Mouse (Mus musculus): ENCODE measurements at regions not wholly inside any gene's neighbourhood (a gene's known extent, or its start where the extent isn't known, plus 50 kb on each side); places are given as distances from the start of the nearest gene placed in this dataset.

DNA sequence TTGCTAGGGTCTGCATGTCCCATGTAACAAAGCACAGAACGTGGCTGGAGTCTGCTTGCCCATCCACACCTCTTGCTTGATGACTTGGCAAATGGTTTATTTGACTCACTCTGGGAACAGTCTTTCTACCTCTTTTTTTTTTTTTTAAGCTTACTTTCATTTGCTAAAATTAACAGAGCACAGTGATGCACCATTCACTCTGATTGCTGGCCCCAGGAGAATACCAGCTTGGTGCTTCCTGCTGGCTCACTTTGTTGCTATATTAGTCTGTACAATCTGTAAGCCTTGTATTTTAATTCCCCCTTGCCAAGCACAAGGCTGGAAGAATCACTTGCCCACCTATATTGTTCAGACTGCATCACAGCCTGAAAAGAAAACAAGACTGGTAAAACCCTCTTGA is 521.4 kb upstream of the Atp11b start:
- in situ Hi-C loops (cut with MboI, MseI), result no loop called here

DNA sequence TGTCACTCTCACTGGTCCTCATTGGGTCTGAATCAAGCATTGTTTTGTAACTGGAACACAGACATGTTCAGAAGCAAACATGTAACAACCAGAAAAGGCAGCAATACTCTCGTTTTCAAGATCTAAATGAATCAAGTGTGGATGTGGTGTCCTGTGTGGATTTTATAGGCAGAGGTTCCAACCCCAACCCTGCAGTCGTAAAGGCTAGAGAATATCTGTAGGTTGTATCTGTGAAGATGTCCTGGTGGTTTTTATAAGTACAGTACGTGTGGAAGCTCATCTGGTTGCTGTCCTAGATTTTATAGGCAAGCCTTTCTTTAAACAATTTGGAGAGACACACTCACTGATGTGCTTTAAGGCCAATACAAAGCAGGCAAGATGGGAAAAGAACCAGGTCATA is 518.8 kb upstream of the Atp11b start:
- in situ Hi-C loops (cut with MboI, MseI), result no loop called here

DNA sequence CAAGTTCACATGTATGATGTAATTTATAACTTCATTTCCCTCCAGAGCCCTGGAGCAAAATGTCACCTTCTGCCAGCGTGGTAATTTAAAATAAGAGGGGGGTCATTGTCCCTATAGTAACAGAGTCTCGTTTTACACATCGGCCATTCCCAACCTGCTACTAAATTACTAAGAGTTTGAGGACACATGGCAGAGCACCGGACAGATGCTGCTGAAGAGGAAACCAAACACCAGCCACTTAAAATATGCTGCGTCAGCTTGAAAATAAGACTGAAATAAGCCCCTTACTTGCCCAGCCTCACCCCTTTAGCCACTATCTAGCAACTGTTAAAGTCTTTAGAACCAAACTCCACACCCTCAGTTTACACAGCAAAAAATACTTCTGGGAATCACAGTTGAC is 518.1 kb upstream of the Atp11b start:
- in situ Hi-C loops (cut with MboI, MseI), result no loop called here

DNA sequence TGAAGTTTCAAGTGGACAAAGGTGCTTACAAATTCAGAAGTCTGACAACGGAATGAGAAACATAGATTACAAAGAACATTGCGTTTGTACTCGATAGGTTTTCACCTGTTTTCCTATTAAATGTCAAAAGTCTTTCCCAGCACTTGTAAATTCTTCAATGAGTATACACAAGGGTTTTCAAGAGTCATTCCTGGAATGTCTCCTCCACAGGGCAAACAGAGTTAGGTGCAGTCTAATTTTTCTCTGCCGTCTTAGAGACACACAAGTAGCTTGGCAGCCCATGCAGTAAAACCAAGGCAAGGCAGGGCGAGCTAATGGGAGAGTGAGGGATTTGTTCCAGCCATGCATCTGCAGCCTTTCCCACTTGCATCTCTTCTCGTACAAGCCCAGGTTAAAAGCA is 516.6 kb upstream of the Atp11b start:
- in situ Hi-C loops (cut with MboI, MseI), result no loop called here

DNA sequence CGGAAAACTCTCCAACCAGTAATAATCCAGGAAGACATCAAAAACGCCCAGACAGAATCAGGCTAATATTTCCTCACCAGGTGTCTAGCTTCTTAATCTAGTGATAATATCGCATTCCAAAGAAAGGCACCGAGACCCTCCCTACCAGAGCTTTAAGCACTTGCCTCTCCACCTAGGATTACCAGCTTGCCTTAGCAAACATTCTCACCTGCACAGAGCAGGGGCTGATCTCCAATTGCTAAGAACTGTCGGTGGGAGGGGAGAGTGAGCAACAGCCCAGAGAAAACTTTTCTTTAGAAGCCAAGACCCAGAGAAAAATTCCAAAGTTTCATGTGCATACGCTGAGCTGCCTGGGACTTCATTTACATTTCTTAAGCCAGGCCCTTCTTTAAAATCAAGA is 511.6 kb upstream of the Atp11b start:
- in situ Hi-C loops (cut with MboI, MseI), result no loop called here

DNA sequence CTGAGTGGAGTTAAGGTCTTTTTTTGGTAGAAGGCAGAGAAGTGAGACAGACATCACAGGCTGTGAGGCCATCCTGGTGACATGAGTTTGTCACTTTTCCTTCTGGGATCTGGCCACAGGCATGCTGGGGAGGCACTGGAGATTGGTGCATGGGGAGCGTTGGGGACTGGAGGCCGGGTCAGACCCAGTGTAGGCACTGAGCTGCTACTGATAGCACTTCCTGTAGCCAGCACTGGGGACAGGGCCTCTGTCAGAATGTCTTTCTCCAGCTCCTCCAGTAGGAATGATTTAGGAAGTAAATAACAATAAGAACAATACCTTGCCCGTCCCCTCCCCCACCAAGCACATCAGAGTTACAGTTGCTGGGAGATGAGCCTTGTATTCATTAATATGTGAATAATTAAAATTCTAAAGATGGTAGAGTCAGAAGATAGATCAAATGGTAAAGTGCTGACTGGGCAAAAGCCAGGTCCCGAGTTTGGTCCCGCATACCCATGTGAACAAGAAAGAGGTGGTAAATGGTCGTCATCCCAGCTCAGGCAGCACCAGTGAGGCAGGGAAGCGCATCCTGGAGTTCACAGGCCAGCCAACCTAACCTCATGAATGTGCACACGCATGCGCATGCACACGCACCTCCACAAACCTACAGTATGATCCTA is 510.9 kb upstream of the Atp11b start:
- in situ Hi-C loops (cut with MboI, MseI), result no loop called here

DNA sequence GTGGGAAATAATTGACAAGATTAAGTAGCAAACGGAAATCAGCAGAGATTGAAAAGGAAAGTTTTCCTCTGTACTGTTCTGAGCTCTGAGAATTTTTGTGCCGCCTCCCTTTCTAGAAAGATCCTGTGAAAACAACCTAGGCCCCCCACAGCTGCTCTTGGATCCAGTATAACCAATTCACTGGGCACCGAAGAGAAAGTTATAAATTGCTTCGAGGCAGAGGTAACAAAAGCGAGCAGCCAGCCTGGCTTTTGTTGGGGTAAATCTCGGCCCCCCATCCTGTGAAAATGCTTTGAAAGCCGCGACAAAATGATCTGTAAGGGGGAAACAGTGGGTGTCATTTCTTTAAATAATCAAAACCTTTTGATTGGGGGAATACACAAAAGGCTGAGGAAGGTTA is 508.9 kb upstream of the Atp11b start:
- in situ Hi-C loops (cut with MboI, MseI), result no loop called here

DNA sequence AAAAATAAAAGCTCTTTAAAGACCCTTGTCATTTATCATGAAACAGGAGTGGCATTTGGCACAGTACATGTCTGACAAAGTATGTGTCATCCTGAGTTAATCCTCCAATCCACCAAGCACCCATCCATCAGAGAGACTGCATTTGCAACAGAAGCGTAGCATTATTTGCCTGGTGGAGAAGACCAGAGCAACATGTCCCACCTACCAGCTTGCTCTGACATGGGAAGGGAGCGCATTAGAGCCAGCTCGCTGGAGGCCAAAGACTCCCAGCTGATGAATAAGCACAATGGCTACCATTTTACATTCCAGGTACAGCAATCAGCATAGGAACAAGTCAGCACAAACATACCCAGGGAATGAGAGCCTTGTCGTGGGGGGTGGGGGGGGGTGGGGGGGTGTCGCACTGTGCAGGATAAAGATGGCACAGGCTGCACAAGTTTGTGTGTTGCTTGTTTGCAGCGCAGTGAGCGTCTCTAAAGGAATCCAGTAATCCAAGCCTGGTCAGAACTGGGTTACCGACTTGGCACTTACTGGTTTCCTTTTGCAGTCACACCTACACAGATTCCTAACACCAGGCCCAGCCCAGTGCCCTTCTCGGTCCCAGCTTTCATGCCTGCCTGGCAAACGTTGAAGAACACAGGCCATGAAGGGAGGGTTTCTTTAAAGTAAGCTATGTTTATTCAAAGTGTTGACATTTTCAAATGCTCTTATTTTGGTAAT is 507.8 kb upstream of the Atp11b start:
- in situ Hi-C loops (cut with MboI, MseI), result no loop called here

DNA sequence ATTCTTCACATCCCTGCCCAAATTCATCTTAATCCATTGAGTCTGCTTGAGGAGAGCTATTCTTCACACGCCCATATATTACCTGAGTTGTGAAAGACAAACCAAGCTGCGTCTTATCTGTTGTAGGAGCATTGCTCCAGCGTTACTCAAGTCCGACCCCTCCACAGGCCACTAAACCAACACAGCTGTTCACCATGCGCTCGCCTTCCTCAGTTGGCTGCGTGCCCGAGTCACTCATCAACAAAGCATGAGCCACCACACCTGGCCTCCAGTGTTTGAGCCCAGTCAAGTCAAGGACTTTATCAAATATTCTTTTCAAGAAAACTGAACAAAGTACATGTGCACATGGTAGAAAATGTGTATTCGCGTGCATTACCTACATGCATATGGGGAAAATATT is 504.7 kb upstream of the Atp11b start:
- in situ Hi-C loops (cut with MboI, MseI), result no loop called here

DNA sequence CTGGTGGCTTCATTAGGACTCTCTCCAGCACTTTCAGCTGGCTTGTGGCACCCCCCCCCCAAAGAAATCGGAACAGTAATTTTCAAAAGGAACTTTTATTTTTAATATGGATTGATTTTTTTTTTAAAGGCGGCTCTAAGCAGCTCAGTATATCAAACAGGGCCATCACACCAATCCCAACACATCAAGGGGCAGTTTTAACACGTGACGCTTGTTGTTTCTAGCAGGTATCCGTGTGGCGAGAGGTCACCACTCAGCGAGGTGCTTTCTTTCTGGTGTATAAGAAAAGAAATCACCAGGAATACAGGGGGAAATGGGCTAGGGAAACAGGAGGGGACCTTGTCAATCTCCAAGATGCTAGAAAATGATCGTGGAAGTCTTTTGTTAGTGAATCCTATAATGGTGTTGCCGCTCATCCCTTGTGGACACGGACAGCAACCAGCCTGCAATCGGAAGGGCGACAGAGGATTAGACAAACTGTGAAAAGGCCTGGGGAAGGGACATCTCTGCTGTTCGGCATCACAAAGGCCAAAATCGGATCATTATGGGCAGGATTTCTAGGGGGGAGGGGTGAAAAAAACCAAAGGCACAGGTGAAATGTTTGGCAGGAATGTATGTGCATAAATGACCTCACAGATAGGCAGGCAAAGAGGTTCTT is 503.7 kb upstream of the Atp11b start:
- in situ Hi-C loops (cut with MboI, MseI), result no loop called here

DNA sequence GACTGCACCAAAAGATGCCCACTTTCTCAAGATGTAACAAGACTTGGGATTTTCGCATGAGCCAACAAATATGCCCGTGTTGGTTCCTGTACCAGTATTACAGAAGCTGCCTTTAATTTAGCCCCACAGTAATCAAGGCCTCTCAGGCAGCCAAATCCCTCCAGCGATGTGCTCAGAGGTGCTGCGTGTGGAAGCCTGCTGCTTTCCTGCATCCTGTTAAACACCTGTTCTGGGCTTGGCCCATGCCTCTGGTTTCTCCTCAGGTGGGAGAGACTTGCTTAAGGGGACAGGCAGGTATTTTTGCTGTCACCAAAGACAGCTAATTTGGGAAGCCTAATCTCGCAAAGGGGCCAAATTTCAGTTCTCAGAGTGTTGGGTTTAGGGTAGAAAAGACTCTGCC is 500.0 kb upstream of the Atp11b start:
- in situ Hi-C loops (cut with MboI, MseI), result no loop called here

DNA sequence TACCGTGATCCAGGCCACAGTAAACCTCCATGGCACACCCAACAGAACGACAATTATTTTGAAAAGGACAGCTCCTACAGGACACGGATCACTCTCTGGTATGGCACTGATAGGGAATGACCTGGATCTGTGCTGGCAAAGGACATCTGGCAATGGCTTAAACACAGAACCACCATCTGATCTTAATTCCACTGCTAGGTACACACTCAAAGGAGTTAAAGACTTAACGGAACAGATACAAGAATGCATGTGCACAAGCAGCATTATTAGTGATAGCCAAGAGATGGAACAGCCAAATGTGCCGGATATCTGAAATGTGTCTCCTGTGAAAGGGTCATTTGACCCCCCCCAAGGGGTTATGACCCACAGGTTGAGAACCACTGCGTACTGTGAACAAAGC is 493.0 kb upstream of the Atp11b start:
- in situ Hi-C loops (cut with MboI, MseI), result no loop called here

DNA sequence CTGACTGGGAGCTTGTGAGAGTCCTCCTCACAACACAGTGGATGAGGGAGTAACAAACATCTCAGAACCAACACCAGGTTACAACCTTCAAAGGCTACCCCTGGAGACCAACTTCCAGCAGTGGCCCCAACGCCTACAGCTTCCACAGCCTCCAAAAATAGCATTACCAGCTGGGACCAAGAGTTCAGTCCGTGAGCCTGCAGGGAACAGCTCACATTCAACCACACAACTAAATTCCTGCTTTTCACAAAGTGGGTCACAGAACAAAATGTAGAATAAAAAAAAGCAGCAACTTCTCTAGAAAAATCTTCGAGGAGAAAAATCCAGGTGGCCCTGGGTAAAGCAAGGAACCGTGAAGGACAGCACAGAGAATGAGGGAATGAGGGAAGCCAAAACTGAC is 485.0 kb upstream of the Atp11b start:
- in situ Hi-C loops (cut with MboI, MseI), result no loop called here

DNA sequence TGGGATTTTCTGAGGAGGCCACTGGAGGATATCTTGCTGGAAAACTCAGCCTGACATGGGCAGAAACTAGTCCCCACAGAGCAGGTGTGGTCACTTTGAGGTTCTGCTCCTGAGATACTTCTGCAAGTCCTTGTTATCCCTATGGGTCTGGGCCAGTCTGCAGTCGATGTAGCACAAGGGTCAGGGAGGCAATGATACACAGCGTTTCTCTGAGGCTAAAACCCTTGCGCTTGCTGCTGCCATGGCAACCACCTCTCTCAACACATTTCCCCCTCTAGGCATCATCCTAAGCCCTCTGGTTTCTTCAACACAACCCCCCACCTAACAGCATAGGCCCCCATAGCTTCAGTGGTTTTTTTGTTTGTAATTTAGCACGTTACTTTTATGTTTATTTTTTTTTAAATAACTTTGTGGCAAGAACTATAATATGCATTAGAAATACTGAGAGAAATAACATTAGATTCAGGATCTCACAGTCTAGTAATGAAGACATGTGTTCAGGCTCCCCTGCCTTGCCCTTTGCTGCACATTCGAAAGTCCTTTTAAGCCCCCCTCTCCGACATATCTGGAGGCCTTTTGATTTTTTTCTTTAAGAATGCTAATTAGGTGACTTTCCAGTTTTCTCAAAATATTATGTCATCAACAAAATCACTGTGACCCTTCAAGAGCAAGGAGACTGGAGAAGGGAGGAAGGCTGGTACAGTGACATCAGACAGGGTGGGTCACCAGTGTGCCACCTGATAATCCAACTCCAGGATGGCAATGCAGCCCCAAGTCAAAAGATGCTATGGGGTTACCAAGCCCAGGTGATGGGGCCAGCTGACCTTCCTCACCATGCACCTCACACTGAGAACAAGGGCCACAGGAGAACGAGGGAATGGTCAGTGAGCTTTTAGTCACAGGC is 483.7 kb upstream of the Atp11b start:
- in situ Hi-C loops (cut with MboI, MseI), result no loop called here

DNA sequence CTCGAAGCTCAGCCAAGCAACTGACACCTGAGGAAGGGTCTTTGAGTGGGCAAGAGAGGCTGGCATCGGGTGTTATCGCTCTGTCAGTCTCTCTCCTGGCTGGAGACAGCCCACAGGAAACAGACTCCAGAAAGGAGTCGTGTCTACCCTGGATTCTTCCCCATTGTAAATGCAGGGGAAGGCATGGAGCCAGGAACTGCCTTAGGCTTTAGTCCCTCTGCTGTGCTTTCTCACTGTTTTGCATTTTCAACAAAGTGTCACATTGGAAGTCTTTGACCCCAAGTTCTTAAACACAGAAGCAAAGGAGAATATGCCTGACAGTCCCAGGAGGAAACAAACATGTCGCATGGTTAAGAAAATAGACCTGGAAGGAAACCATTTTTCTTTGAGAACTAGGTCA is 480.4 kb upstream of the Atp11b start:
- in situ Hi-C loops (cut with MboI, MseI), result no loop called here

DNA sequence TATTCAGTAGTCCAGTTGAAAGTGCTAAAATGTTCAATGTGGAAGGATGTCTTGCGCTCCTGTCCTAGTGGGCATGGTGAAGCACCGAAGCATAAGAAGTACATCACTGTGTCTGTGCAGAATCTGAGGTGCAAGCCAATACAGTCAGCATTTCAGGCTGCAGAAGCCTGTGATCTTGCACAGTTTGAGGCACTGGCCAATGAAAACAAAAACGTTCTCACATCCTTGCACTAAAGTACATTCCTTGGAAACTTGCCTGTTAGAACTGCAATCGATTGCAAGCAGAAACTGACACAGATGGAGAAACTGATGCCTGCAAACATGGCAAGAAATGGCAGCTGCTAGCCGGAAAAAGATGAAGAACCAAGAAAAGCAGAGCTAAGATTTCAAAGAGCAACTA is 472.9 kb upstream of the Atp11b start:
- in situ Hi-C loops (cut with MboI, MseI), result no loop called here

DNA sequence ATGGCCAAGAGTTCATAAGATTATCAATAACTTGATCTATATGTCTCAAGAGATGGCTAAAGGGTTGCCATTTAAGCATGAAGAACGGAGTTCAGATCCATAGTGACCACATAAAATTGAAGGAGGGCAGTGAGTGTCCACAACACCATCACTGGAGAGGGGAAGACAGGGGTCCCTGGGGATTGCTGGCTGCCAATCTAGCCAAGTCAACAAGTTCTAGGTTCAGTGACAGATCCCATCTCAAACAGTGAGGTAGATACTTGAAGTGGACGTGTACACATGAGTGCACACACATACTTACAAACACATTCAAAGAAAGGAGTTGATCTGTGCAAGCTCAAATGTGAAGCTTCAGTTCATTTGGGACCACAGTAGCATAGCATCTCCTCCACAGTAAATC is 471.8 kb upstream of the Atp11b start:
- in situ Hi-C loops (cut with MboI, MseI), result no loop called here

DNA sequence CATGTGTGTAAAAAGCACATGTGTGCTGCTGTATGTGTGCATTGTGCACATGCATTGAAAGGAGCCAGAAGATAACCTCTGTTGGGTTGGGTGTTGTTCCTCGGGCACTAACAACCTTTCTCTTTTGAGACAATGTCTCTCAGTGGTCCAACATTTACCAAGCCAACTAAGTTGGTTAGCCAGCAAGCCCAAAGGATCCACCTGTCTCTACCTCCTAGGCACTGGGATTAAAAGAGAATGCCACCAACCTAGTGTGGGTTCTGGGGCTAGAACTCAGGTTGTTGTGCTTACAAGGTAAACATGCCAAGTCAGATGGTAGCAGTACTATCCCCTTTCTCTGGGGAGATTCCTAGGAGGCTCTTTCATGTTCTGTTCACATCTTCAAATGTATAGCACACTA is 459.1 kb upstream of the Atp11b start:
- in situ Hi-C loops (cut with MboI, MseI), result loop anchor here (10.0 kb wide), 1 partner anchor 1160 kb away; no protein-coding TSS in a partner anchor

DNA sequence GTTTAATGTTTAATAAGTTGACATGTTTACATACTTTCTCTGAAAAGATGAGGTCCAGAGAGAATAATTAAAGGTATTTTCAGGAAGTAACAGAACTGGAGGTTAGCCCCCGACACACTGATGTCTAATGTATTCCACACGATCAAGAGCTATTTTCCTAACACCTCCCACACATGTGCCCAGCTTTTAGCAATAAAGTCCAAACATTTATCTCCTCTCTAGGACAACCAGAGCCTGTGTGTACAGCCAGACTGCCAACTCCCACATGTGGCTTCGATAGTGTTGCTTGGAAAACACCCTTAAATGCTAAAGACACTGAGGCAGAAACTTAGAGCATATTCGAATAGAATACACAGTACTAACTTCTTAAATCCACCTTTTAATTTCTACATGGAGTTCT is 458.2 kb upstream of the Atp11b start:
- in situ Hi-C loops (cut with MboI, MseI), result loop anchor here (10.0 kb wide), 1 partner anchor 1161 kb away; no protein-coding TSS in a partner anchor

DNA sequence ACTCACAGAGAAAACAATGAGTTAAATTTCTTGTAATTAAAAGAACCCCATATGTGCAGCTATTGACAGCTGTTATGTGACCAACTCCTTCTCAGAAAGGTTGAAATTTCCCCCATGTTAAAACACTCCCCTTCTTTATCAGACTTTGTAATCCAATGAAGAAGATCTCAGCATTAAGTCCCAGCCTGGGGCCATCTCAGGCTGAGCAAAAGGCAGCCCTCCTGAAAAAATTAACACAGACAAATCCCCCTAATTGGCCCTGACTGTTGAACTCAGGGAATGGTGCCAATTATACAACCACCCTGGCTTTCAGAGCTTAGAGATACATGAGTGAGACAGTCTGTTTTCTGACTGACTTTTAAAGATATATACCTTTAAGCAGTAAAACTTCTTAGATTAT is 454.9 kb upstream of the Atp11b start:
- in situ Hi-C loops (cut with MboI, MseI), result loop anchor here (10.0 kb wide), 1 partner anchor 1164 kb away; no protein-coding TSS in a partner anchor

DNA sequence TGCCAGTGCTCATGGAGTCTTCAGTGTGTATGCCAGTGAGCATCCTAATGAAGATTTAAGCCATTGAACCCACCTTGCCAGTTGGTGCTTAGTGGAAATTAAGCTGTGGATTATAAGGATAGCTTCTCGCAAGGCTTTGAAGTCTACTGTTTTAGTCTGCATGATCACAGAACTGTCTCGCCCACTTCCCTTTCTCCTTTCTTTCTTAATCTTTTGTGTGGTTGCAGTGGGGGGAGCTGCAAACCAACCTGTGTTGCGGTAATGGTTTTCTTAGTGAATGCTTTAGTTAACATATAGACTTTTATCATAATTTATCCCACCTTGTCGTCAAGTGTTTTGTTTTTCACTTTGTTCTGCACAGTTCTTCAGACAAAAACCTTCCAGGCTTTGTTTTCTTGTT is 447.9 kb upstream of the Atp11b start:
- in situ Hi-C loops (cut with MboI, MseI), result no loop called here

DNA sequence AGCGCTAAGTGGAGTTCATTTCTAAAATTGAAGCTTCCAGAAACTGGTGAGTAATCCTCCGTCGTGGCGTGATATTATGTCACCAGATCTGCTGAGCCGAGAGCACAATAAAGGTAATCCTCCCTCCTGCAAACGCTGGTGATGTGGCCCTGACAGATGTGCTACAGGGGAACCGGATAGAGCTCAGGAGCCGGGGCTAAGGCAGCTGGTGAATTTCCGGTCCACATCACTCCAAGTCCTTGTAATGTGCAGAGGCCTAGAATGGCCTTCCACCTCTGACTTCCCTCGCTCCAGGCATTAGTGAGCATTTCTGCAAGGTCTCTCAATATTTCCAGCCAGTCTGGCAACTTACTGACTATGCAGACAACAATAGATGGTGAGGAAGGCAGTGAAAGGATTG is 439.7 kb upstream of the Atp11b start:
- in situ Hi-C loops (cut with MboI, MseI), result no loop called here

All from regulatory T cell (primary cell).